Mouse (Mus musculus): ENCODE data around the gene Ugdh.

GRCm38 (mm10) chr5:65469766-65470165 lies 34.0 kb upstream of the Ugdh start:
- TF ChIP-seq CTCF (IDR thresholded peaks at IDR 0.05; ENCODE audit: borderline replicate concordance, extremely low read depth, insufficient read depth, insufficient read length) (no peak), POLR2A (IDR thresholded peaks at IDR 0.05; ENCODE audit: borderline replicate concordance, extremely low read depth, insufficient read depth, insufficient read length, poor library complexity, severe bottlenecking) (no peak)
